Mouse (Mus musculus) gastrocnemius, postnatal 10 days (tissue): ENCODE results near the gene Ccnk. TPM values are rescaled to one million over a fixed set of nuclear protein-coding genes. Genes with fewer than 3 reads are reported as not detected.

ENCODE experiments used
- DNase-seq: peaks from one replicate; pipeline ENCODE4 v3.0.0; 2021; ENCODE audit warnings: mixed read lengths
- total RNA-seq, 2 experiments: library from RNA; stranded (reverse); gene quantifications; 2 replicates each; pipeline ENCODE4 v1.2.3; 2021

Ccnk gene
- total RNA-seq, 2 experiments from 2014 or later = 30.1 to 32.2 TPM

- DNase-seq = no peak
Observed at GRCm38 (mm10) chr12:108246759-108247500, 67.6 kb downstream of the Ccnk start.

GRCm38 (mm10) chr12:108249019-108249418 lies 69.6 kb downstream of the Ccnk start:
- DNase-seq = no peak

- peak; percentile 47 for DNase-seq
Observed at GRCm38 (mm10) chr12:108249522-108249921, 70.1 kb downstream of the Ccnk start.

GRCm38 (mm10) chr12:108251034-108251792 lies 71.8 kb downstream of the Ccnk start:
- DNase-seq = no peak

- DNase-seq = no peak
Observed at GRCm38 (mm10) chr12:108251825-108252542, 72.6 kb downstream of the Ccnk start.

Other genes starting within 250 kb of the Ccnk start
- under 1 TPM; 0.21 to 0.27 TPM for gene Bcl11b, start 176.0 kb upstream of the Ccnk start, total RNA-seq
- 10 to 100 TPM; 82.7 to 91.8 TPM for gene Setd3, start 265 bp upstream of the Ccnk start, total RNA-seq
- 1 to 10 TPM; 5.0 to 5.1 TPM for gene Ccdc85c, start 95.8 kb downstream of the Ccnk start, total RNA-seq
- gene Hhipl1, start 126.7 kb downstream of the Ccnk start, total RNA-seq = under 1 TPM; 0.38 to 0.54 TPM
- 1 to 10 TPM; 1.1 to 1.5 TPM for gene Cyp46a1, start 154.8 kb downstream of the Ccnk start, total RNA-seq
- gene Eml1, start 191.4 kb downstream of the Ccnk start, total RNA-seq = 100 to 1,000 TPM; 127 to 132 TPM